Mouse (Mus musculus): ENCODE data around the gene Ccnd1.

Gene Ccnd1

GRCm38 (mm10) chr7:144938661-144939343 lies 923 bp downstream of the Ccnd1 start:
- CTCF ChIA-PET: interaction anchor here (0.6 to 0.8 kb wide), 3 partner anchors 20 to 304 kb away, joined by 3 to 4 read pairs (median 3); no protein-coding TSS in a partner anchor

- CTCF ChIA-PET: interaction anchor here (0.6 to 1.1 kb wide), 5 partner anchors 21 to 305 kb away, joined by 3 to 4 read pairs (median 3); no protein-coding TSS in a partner anchor
Observed at GRCm38 (mm10) chr7:144937899-144938517, 1.7 kb downstream of the Ccnd1 start.

GRCm38 (mm10) chr7:144937490-144937889 lies 2.2 kb downstream of the Ccnd1 start:
- CTCF ChIA-PET: interaction anchor here (0.7 to 1.1 kb wide), 3 partner anchors 177 to 305 kb away, joined by 3 read pairs; no protein-coding TSS in a partner anchor

- CTCF ChIA-PET: interaction anchor here (0.6 kb wide), 1 partner anchor 317 kb away, joined by 4 read pairs; no protein-coding TSS in a partner anchor
Observed at GRCm38 (mm10) chr7:144936311-144936880, 3.3 kb downstream of the Ccnd1 start.

GRCm38 (mm10) chr7:144935563-144935962 lies 4.2 kb downstream of the Ccnd1 start:
- CTCF ChIA-PET: interaction anchor here (0.6 kb wide), 1 partner anchor 318 kb away, joined by 4 read pairs; no protein-coding TSS in a partner anchor

- CTCF ChIA-PET: no interaction called here
Observed at GRCm38 (mm10) chr7:144934901-144935300, 4.8 kb downstream of the Ccnd1 start.

- CTCF ChIA-PET: no interaction called here
Observed at GRCm38 (mm10) chr7:144933796-144934195, 5.9 kb downstream of the Ccnd1 start.

- CTCF ChIA-PET: no interaction called here
Observed at GRCm38 (mm10) chr7:144933336-144933735, 6.4 kb downstream of the Ccnd1 start.

- CTCF ChIA-PET: no interaction called here
Observed at GRCm38 (mm10) chr7:144932389-144932937, 7.3 kb downstream of the Ccnd1 start.

- CTCF ChIA-PET: interaction anchor here (0.7 kb wide), 1 partner anchor 208 kb away, joined by 12 read pairs; no protein-coding TSS in a partner anchor
Observed at GRCm38 (mm10) chr7:144931778-144932177, 7.9 kb downstream of the Ccnd1 start.

GRCm38 (mm10) chr7:144929931-144930330 lies 9.8 kb downstream of the Ccnd1 start:
- CTCF ChIA-PET: interaction anchor here (0.7 kb wide), 1 partner anchor 31 kb away, joined by 4 read pairs; no protein-coding TSS in a partner anchor

- CTCF ChIA-PET: interaction anchor here (0.7 kb wide), 1 partner anchor 30 kb away, joined by 4 read pairs; no protein-coding TSS in a partner anchor
Observed at GRCm38 (mm10) chr7:144929506-144929905, 10.2 kb downstream of the Ccnd1 start.

GRCm38 (mm10) chr7:144928889-144929210 lies 10.9 kb downstream of the Ccnd1 start:
- CTCF ChIA-PET: no interaction called here

GRCm38 (mm10) chr7:144928009-144928888 lies 11.5 kb downstream of the Ccnd1 start:
- CTCF ChIA-PET: interaction anchor here (0.7 kb wide), 1 partner anchor 106 kb away, joined by 3 read pairs; no protein-coding TSS in a partner anchor

- CTCF ChIA-PET: no interaction called here
Observed at GRCm38 (mm10) chr7:144927591-144927990, 12.1 kb downstream of the Ccnd1 start.

- CTCF ChIA-PET: no interaction called here
Observed at GRCm38 (mm10) chr7:144918823-144919222, 20.9 kb downstream of the Ccnd1 start.

- CTCF ChIA-PET: interaction anchor here (0.6 kb wide), 1 partner anchor 382 kb away, joined by 3 read pairs; no protein-coding TSS in a partner anchor
Observed at GRCm38 (mm10) chr7:144914948-144915750, 24.6 kb downstream of the Ccnd1 start, which contains the start of gene LTO1. TSS of gene LTO1 (plus strand) at chr7:144915100.

GRCm38 (mm10) chr7:144914296-144914947 lies 25.3 kb downstream of the Ccnd1 start:
- CTCF ChIA-PET: no interaction called here

GRCm38 (mm10) chr7:144912897-144913296 lies 26.8 kb downstream of the Ccnd1 start:
- CTCF ChIA-PET: no interaction called here

GRCm38 (mm10) chr7:144911121-144911520 lies 28.6 kb downstream of the Ccnd1 start:
- CTCF ChIA-PET: interaction anchor here (0.6 to 0.7 kb wide), 2 partner anchors 65 to 1101 kb away, joined by 3 to 6 read pairs; no protein-coding TSS in a partner anchor

Data from spleen, embryonic (tissue).